Mouse (Mus musculus) megakaryocyte, embryonic 14.5 days (primary cell): ENCODE measurements around the gene Zfp365.

Source experiments
- FLI1 ChIP-seq: IDR thresholded peaks from 2 replicates; pipeline ENCODE4 v1.6.1; 2012; ENCODE audit warnings: low read length, inconsistent platforms, mixed read lengths
- GATA1 ChIP-seq: IDR thresholded peaks from 3 replicates; pipeline ENCODE4 v1.6.1; 2012; ENCODE audit warnings: mixed read lengths, low read length, inconsistent platforms, borderline replicate concordance

GRCm38 (mm10) chr10:67846016-67846650 lies 66.3 kb downstream of the Zfp365 start:
- TF ChIP-seq GATA1 (no peak), FLI1 (no peak)
